Mouse (Mus musculus) retina, postnatal 1 day (tissue): ENCODE measurements around the gene Commd2.
A peak's percentile ranks its signal among the peaks of the same experiment; 100 is the strongest.

ENCODE experiments used
- DNase-seq: peaks from one replicate; pipeline ENCODE4 v3.0.0-alpha.2; 2012

The Commd2 gene

DNA sequence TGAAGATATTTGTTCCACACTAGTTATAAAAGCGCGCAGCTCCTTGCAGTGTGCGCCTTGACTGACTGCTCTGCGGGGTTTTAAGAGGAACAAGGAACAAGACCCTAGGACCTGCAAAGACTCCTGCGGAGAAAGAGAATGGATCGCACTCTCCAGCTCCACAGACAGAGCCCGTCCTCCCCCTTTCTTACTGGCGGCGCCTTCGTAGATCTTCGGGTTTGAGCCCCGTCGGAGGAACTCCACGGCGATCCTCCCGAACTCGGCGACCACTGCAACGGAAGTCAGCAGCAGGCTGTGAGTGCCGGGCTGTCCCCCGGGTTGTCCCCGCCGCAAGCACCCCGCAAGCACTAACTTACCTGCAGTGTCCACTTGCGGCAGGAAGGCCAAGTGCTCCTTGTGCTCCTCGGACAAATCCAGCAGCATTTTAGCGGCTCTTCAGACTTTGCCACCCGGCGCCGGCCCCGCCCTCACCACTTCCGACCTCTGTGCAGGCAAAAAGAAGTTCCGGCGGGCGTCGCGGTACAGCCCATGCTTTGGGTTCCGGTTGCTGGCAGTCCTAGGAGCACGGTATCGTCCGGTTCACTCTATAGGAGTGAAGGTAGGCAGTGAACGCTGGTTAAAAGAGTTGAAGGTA lies at the start of gene Commd2:
TSS of gene Commd2 (minus strand) at position 485 of the 634 bp plus-strand sequence.
- DNase-seq, result peak; percentile 94

GRCm38 (mm10) chr3:57696779-57697178 lies 45.3 kb upstream of the Commd2 start:
- DNase-seq, result no peak

- DNase-seq, result no peak
These were observed 44.7 kb upstream of the Commd2 start for GRCm38 (mm10) chr3:57696249-57696648.

GRCm38 (mm10) chr3:57692719-57693118 lies 41.2 kb upstream of the Commd2 start, which contains the start of gene Ankub1:
Gene Ankub1 (minus strand): TSS chr3:57692799.
- DNase-seq, result no peak

DNA sequence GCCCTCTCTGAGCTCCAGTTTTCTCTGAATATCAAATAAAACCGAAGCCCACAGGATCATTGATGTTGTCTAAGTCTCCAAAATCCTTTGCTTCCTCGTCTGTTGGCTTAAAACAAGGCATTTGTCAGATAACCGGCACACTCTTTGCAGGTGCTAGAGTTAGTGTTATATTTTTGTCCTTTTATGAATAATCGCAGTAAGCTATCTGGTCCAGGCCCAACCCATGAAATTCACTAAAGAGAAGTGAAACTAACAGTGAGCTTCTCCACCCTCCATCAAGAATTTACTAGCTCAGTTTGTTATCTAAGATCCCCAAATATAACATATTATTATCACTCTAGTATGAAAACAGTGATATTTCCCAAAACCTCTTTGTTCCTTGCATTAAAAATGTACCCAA lies 40.3 kb upstream of the Commd2 start:
- no peak for DNase-seq

DNA sequence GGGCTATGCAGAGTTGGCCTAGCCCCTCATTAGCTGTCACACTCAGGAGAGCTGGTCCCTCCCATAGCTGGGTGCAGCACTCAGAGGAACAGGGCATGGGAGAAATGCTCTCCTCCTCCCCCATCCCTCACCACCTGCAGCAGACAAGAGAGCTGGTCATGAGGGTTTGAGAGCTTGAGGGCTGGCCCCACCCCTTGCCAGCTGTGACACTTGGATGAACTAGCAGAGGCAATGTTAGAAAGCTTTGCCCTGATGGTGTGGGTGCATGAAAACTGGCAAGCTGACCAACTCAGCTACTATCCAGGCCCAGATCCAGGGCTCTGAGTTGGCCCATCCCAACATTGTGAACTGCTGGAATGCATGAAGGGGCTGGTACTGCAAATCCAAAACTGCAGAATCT lies 26.3 kb upstream of the Commd2 start:
- no peak for DNase-seq

GRCm38 (mm10) chr3:57674075-57674474 lies 22.6 kb upstream of the Commd2 start:
- no peak for DNase-seq

- no peak for DNase-seq
These were observed 22.1 kb upstream of the Commd2 start for GRCm38 (mm10) chr3:57673586-57673985.

DNA sequence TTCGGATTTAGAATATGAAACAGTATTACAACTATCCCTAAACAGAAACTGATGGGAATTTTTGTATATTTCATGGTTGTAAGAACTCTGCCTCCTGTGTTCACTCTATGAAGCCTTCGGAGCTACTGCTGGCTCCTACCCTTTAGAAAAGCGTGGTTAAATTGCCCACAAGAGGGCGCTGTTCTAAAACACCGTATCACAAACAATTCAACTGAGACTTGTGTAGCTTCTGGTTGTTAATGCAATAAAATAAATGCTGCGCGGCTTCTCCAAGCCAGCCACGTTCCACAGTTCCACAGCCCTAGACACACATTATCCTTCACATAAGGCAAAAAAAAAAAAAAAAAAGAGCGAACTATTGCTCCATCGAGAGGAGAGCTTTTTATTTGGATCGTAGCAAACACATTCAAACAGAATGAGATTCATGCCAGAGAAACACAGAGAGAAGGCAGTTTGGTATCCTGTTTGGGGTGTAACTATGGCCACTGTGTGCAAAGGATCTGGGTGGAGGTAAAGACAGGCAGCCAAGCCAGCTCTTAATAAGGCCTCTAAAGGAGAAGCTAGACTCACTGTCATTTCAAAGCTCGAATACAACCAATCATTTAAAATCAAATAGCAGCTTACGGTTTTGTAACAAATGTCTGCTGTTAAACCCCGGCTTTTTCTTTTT lies 15.7 kb upstream of the Commd2 start:
- peak; percentile 89 for DNase-seq

DNA sequence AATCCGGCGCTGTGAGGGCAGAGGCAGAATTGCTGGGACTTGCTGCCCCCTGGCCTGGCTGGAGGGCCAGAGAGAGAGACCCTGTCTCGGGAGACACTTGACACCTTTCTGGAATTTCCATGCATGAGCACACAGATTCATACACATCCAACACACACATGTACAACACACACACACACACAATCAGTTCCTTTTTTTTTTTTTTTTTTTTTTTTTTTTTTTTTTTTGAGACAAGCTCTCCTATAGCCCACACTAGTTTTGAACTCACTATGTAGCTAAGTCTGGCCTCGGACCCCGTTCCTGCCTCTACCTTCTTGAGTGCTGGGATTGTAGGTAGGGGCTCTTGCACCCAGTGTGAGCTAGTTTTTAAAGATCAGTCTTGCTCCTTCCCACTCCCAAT lies 14.4 kb upstream of the Commd2 start:
- no peak for DNase-seq

GRCm38 (mm10) chr3:57664682-57665081 lies 13.2 kb upstream of the Commd2 start:
- no peak for DNase-seq

DNA sequence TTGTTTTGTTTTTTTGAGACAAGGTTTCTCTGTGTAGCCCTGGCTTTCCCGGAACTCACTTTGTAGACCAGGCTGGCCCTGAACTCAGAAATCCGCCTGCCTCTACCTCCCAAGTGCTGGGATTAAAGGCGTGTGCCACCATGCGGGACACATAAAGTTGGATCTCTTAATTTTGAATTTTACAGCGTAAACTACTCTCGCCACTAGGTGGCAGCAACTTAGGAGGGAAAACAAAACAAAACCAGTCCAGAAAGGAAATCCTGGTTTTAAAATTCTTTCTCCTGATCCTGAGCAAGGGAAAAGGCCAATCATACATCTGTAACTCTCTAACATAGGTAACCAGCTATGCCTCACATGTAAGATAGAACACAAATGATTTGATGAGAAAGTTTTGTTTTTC lies 12.2 kb upstream of the Commd2 start:
- DNase-seq, result peak; percentile 82

DNA sequence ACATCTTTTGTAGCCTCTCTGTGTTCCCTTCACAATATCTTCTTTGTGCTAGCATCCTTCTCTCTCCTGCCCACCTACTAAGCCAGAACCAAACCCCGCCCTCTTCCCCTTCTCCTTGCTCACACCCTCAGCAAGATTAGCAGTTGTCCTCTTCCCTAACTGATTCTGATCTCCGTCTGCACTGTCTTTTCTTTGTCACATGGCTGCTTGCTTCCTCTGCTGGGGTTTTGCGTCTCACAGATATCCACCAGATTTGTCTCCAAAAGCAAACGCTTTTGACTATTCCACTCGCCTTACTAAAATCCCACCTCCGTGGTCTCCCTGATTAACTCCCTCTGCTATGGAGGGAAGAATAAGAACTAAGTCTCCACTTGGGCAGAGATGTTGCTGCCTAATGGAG lies 7.1 kb upstream of the Commd2 start:
- no peak for DNase-seq

DNA sequence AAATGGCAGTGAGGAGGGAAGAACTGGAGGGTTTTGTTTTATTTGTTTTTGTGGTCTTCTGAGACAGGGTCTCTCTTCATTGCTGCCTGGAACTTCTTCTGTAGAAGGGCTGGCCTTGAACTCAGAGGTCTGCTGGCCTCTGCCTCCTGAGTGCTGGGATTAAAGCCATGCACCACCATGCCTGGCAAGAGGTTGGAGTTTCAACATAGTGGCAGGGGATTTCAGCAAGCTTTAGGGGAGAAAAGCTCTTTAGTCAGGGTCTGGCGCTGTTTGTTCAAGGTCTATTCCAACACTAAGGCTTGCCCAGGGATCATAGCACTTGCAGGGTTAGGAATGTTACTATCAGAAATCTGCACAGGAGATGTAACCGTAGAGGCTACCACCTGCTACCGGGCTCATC lies 2.1 kb upstream of the Commd2 start:
- DNase-seq, result no peak

DNA sequence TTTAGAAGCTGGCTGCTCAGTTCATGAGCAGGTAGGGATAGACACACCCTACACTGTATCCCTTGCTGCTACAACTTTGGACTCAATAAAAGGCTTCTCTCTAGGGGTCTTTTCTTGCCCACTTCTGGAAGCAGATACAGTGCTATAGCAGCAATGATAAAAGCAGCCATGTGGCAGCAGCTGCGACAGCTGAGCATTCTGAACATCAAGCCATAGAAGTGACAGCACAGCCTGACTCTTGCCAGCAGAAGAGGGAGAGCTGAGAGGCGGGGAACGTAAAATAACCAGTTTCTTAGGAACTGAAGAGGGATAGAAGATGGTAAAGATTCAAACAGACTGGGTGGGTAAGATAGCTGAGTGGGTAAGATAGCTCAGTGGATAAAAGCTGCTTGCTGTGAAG lies 970 bp upstream of the Commd2 start:
- DNase-seq, result no peak

GRCm38 (mm10) chr3:57651865-57652259 lies 347 bp upstream of the Commd2 start:
- DNase-seq, result no peak

- DNase-seq, result no peak
These were observed 8.3 kb downstream of the Commd2 start for GRCm38 (mm10) chr3:57643191-57643590.

DNA sequence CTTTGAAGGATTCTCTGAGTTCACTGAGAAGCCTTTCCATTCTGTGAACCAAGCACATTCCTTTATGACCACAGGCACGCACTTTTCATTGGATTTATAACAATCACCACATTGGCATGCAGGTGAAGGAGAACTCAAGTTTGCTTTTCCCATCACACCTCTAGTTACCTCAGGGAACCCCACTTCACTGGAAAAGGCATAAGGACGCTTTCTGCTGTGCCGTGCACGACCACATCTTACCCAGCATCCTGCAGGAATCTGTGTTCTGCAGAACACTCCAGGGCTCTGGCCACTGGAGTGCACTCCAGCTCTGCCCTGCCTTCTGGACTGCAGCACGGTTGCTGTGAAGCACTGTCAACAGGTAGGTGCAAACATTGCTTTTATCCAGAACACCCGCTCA lies 13.9 kb downstream of the Commd2 start:
- DNase-seq, result no peak

GRCm38 (mm10) chr3:57634763-57635487 lies 16.6 kb downstream of the Commd2 start:
- no peak for DNase-seq

DNA sequence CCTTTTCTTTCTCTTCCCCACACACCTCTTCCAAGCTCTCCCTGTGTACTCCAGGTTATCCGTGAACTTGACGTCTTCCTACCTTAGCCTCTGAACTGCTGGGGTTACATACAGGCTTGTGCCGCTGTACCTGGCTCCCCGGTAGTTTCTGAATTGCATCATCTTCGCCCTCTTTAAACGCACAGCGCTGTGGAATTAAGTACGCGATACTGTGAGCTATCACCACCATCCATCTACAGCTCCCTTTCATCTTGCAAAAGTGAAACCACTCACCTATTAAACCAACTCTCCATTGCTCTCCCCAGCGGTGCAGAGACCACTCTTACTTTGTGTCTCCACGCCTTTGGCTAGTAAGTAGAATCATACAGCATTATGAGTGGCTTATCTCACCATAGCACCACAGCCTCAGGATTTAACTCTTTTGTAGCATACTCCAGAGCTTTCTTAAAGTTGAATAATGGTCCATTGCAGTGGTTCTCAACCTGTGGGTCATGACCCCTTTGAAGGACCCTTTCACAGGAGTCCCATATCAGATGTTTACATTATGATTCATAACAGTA lies 24.5 kb downstream of the Commd2 start:
- DNase-seq, result no peak

- peak; percentile 92 for DNase-seq
These were observed 26.1 kb downstream of the Commd2 start for GRCm38 (mm10) chr3:57625275-57625997.

GRCm38 (mm10) chr3:57619718-57620117 lies 31.8 kb downstream of the Commd2 start:
- DNase-seq, result no peak

- peak; percentile 9 for DNase-seq
These were observed 35.9 kb downstream of the Commd2 start for GRCm38 (mm10) chr3:57615652-57616051.
